20 mouse cellular contexts compared by ENCODE assay signal in the genomic region with DNA sequence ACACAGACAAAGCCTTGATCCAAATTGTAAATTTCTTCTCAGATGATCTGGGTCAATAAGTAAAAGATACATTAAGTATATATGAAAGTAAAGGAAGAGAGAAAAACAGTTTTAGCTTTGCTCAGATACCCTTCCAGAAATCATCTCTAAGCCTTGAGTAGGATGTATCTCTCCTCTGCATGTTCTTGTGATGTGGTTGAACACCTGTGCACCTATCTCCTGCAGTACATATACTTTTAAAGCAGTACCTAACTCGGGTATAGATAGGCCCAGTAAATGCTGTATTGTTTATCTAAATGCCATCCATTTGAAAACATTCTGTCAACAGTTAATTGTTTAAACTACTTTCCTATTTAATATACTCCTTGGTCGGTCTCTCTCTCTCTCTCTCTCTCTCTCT.
"Had no signal": no experiment of that assay in that cellular context is flagged by ENCODE, and none has a peak within 500 bp of the region (broad histone marks: within the 10 kb centered on the region; RNA-seq: fewer than 3 reads in every experiment).

No protein-coding gene starts in this region.

- H3K27ac ChIP-seq: intestine, embryonic 15.5 days; kidney, embryonic 15.5 days; left cerebral cortex, adult 2 months; liver, embryonic 13.5 days; neural tube, embryonic 12.5 days; neural tube, embryonic 15.5 days; stomach, embryonic 15.5 days had no signal

- H3K4me1 ChIP-seq: intestine, embryonic 15.5 days; kidney, embryonic 15.5 days; liver, embryonic 13.5 days; neural tube, embryonic 12.5 days; neural tube, embryonic 15.5 days; stomach, embryonic 15.5 days had no signal

- DNase-seq: kidney, adult 11 months; kidney, adult 8-10 months; kidney, postnatal 10 days; kidney, postnatal 36 days; layer of hippocampus, postnatal 36 days; liver, embryonic 13.5 days; lung, adult 2 months; lung, postnatal 14 days; lung, postnatal 4 days; midbrain, embryonic 14.5 days; right cerebral cortex, adult 18-20 months; right cerebral cortex, postnatal 25 days; spleen, adult 18-20 months had no signal

- H3K27me3 ChIP-seq: intestine, embryonic 15.5 days; kidney, embryonic 15.5 days; liver, embryonic 13.5 days; neural tube, embryonic 12.5 days; neural tube, embryonic 15.5 days; stomach, embryonic 15.5 days had no signal

- H3K9me3 ChIP-seq: intestine, embryonic 15.5 days; kidney, embryonic 15.5 days; liver, embryonic 13.5 days; neural tube, embryonic 12.5 days; neural tube, embryonic 15.5 days; stomach, embryonic 15.5 days had no signal

- H3K36me3 ChIP-seq: intestine, embryonic 15.5 days; kidney, embryonic 15.5 days; liver, embryonic 13.5 days; neural tube, embryonic 12.5 days; stomach, embryonic 15.5 days had no signal

- H3K9ac ChIP-seq: intestine, embryonic 15.5 days; kidney, embryonic 15.5 days; liver, embryonic 13.5 days; neural tube, embryonic 12.5 days; neural tube, embryonic 15.5 days; stomach, embryonic 15.5 days had no signal

- H3K4me3 ChIP-seq: intestine, embryonic 15.5 days; kidney, embryonic 15.5 days; left cerebral cortex, adult 2 months; liver, embryonic 13.5 days; neural tube, embryonic 12.5 days; neural tube, embryonic 15.5 days; stomach, embryonic 15.5 days had no signal

- H3K4me2 ChIP-seq: intestine, embryonic 15.5 days; kidney, embryonic 15.5 days; liver, embryonic 13.5 days; midbrain, embryonic 11.5 days; neural tube, embryonic 12.5 days; neural tube, embryonic 15.5 days; stomach, embryonic 15.5 days had no signal

- ATAC-seq: intestine, embryonic 15.5 days had no signal
